Mouse (Mus musculus) cortical plate, adult 2 months (tissue): ENCODE measurements at regions not wholly inside any gene's neighbourhood (a gene's known extent, or its start where the extent isn't known, plus 50 kb on each side); places are given as distances from the start of the nearest gene placed in this dataset.

Source experiments
- H3K27ac ChIP-seq: fragments of 200-500 bp; 2 replicates; pipeline ENCODE4 v1.5.1; 2012; ENCODE audit warnings: low read length, control low read depth, inconsistent platforms; ENCODE audit not compliant: insufficient read depth
- H3K4me1 ChIP-seq: fragments of 200-500 bp; 2 replicates; pipeline ENCODE4 v1.6.1; 2011; ENCODE audit warnings: low read length; ENCODE audit not compliant: control insufficient read depth, insufficient read depth
- H3K4me3 ChIP-seq: fragments of 200-500 bp; 2 replicates; pipeline ENCODE4 v1.5.1; 2011; ENCODE audit warnings: mild to moderate bottlenecking, low read length, control low read depth; ENCODE audit not compliant: insufficient read depth
- CTCF ChIP-seq: fragments of 200-500 bp; IDR thresholded peaks from 2 replicates; pipeline ENCODE4 v1.5.1; 2011; ENCODE audit warnings: mild to moderate bottlenecking, control low read depth, low read length; ENCODE audit not compliant: insufficient read depth; ENCODE audit errors: extremely low read depth
- POLR2A ChIP-seq: fragments of 200-500 bp; IDR thresholded peaks from 2 replicates; pipeline ENCODE4 v1.6.1; 2011; ENCODE audit warnings: mild to moderate bottlenecking, low read length, control low read depth; ENCODE audit not compliant: insufficient read depth; ENCODE audit errors: extremely low read depth

- TF ChIP-seq CTCF: no peak
- TF ChIP-seq POLR2A: no peak
Measured at GRCm38 (mm10) chr2:116977771-116978600, 99.5 kb downstream of the Tmco5 start.

GRCm38 (mm10) chr2:116978809-116979208 lies 100.3 kb downstream of the Tmco5 start:
- Histone ChIP-seq H3K27ac (no peak overlapping the region), H3K4me1 (peaks cover 3% of the 10 kb centered on the region), H3K4me3 (no peak overlapping the region)
- no peak for TF ChIP-seq POLR2A
- TF ChIP-seq CTCF: no peak

More at GRCm38 (mm10) chr2:116977771-116978600, 99.5 kb downstream of the Tmco5 start:
- no peak overlapping the region for H3K27ac ChIP-seq
- peaks cover 3% of the 10 kb centered on the region for H3K4me1 ChIP-seq
- no peak overlapping the region for H3K4me3 ChIP-seq

GRCm38 (mm10) chr2:116979561-116980391 lies 101.3 kb downstream of the Tmco5 start:
- no peak for TF ChIP-seq CTCF
- no peak for TF ChIP-seq POLR2A
- Histone ChIP-seq H3K4me1 (peaks cover 3% of the 10 kb centered on the region), H3K4me3 (no peak overlapping the region), H3K27ac (no peak overlapping the region)

GRCm38 (mm10) chr2:116980692-116981091 lies 102.2 kb downstream of the Tmco5 start:
- TF ChIP-seq CTCF: no peak
- TF ChIP-seq POLR2A: no peak
- no peak overlapping the region for H3K4me3 ChIP-seq
- peaks cover 3% of the 10 kb centered on the region for H3K4me1 ChIP-seq
- no peak overlapping the region for H3K27ac ChIP-seq

GRCm38 (mm10) chr2:116983351-116983750 lies 104.9 kb downstream of the Tmco5 start:
- no peak for TF ChIP-seq POLR2A
- TF ChIP-seq CTCF: no peak
- Histone ChIP-seq H3K4me3 (no peak overlapping the region), H3K4me1 (no peaks in the 10 kb centered on the region), H3K27ac (no peak overlapping the region)

GRCm38 (mm10) chr2:116983821-116984351 lies 105.4 kb downstream of the Tmco5 start:
- TF ChIP-seq CTCF (no peak), POLR2A (no peak)
- Histone ChIP-seq H3K27ac (no peak overlapping the region), H3K4me1 (no peaks in the 10 kb centered on the region), H3K4me3 (no peak overlapping the region)

- Histone ChIP-seq H3K27ac (no peak overlapping the region), H3K4me3 (no peak overlapping the region), H3K4me1 (no peaks in the 10 kb centered on the region)
- TF ChIP-seq POLR2A: no peak
- TF ChIP-seq CTCF: no peak
Measured at GRCm38 (mm10) chr2:116984597-116984996, 106.1 kb downstream of the Tmco5 start.

GRCm38 (mm10) chr2:116985549-116985948 lies 107.1 kb downstream of the Tmco5 start:
- Histone ChIP-seq H3K27ac (no peak overlapping the region), H3K4me1 (no peaks in the 10 kb centered on the region), H3K4me3 (no peak overlapping the region)
- TF ChIP-seq CTCF (no peak), POLR2A (no peak)

GRCm38 (mm10) chr2:116988953-116989674 lies 110.6 kb downstream of the Tmco5 start:
- H3K4me3 ChIP-seq: no peak overlapping the region
- TF ChIP-seq CTCF (no peak), POLR2A (no peak)
- H3K27ac ChIP-seq: no peak overlapping the region
- no peaks in the 10 kb centered on the region for H3K4me1 ChIP-seq
